1 mouse cellular context compared by ENCODE assay signal in the genomic region with DNA sequence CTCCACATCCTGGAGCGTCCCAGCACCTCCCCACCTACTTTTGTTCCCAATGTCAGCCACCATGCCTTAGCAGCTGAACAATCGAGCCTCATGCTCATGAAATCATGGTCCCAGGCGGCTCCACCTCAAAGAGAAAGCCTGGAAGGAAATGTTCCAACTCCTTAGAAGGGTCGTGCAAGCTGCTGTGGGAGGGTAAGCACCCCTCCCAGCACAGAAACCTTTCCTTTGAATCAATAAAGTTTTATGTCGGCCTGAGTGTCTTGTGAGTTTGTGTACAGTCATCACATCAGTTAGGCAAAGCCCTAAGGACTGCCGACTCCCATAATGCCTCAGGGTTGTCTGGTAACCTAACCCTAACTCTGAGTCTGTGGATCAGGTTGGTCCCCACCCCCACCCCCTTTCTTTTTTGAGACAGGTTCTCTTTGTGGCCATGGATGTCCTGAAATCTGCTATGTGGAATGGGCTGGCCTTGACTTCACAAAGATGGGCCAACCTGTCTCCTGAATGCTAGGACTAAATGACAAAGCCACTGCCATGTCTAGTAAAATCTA.
TF ChIP-seq lines count a peak whose summit lies in the region.

No protein-coding gene starts in this region.

TF ChIP-seq in MEL, 35 proteins besides CTCF, POLR2A, EP300 and RAD21 (continued from another document):
- no peak for TF ChIP-seq ZKSCAN1 (IDR thresholded peaks at IDR 0.05; ENCODE audit: low read depth, low read length)
- no peak for TF ChIP-seq UBTF (IDR thresholded peaks at IDR 0.05; ENCODE audit: borderline replicate concordance, insufficient read depth, low read depth, low read length)
- no peak for TF ChIP-seq BHLHE40 (IDR thresholded peaks at IDR 0.05; ENCODE audit: borderline replicate concordance, low read depth, low read length)
- TF ChIP-seq USF1 (IDR thresholded peaks at IDR 0.05; ENCODE audit: low read depth, low read length): no peak
- no peak for TF ChIP-seq KAT2A (conservative IDR thresholded peaks at IDR 0.05; ENCODE audit: low read depth, low read length)
- TF ChIP-seq POLR2AphosphoS2 (IDR thresholded peaks at IDR 0.05; ENCODE audit: low read length): no peak
- TF ChIP-seq TCF12 (IDR thresholded peaks at IDR 0.05; ENCODE audit: low read depth, low read length): no peak
- TF ChIP-seq GABPA (IDR thresholded peaks at IDR 0.05; ENCODE audit: low read depth, low read length): no peak
- no peak for TF ChIP-seq CHD2 (IDR thresholded peaks at IDR 0.05; ENCODE audit: low read length)
- no peak for TF ChIP-seq TBP (IDR thresholded peaks at IDR 0.05; ENCODE audit: low read depth, low read length)
- TF ChIP-seq E2F4 (IDR thresholded peaks at IDR 0.05; ENCODE audit: borderline replicate concordance, low read depth, low read length): no peak
- no peak for TF ChIP-seq POLR2AphosphoS5 (IDR thresholded peaks at IDR 0.05; ENCODE audit: borderline replicate concordance, low read depth, low read length)
TF ChIP-seq in MEL: peak in this region for 0.
